Mouse (Mus musculus) heart, embryonic 16.5 days (tissue): ENCODE measurements around the gene Cenpb. TPM values are rescaled to one million over a fixed set of nuclear protein-coding genes. Genes with fewer than 3 reads are reported as not detected.

Source experiments
- ATAC-seq: fragments of 200-750 bp; cut with Nextera tagmentation; replicated peaks from 2 replicates; pipeline ENCODE4 v1.8.0; 2017; ENCODE audit warnings: moderate number of reproducible peaks; ENCODE audit not compliant: insufficient read depth, low FRiP score; ENCODE audit errors: extremely low read depth
- H3K27ac ChIP-seq: fragments of 300-500 bp; sonication (generic); 2 replicates; pipeline ENCODE4 v1.5.1; 2014; ENCODE audit warnings: mild to moderate bottlenecking, low read length, control low read depth, moderate library complexity
- H3K27me3 ChIP-seq: fragments of 300-500 bp; sonication (generic); 2 replicates; pipeline ENCODE4 v1.6.1; 2014; ENCODE audit warnings: low read length, mixed read lengths; ENCODE audit not compliant: control insufficient read depth, insufficient read depth
- H3K36me3 ChIP-seq: fragments of 300-500 bp; sonication (generic); 2 replicates; pipeline ENCODE4 v1.6.1; 2014; ENCODE audit not compliant: control insufficient read depth, insufficient read depth
- H3K4me1 ChIP-seq: fragments of 300-500 bp; sonication (generic); 2 replicates; pipeline ENCODE4 v1.6.1; 2014; ENCODE audit warnings: low read length, mixed read lengths; ENCODE audit not compliant: control insufficient read depth, insufficient read depth
- H3K4me2 ChIP-seq: fragments of 300-500 bp; sonication (generic); 2 replicates; pipeline ENCODE4 v1.6.1; 2014; ENCODE audit warnings: low read depth, mild to moderate bottlenecking, control low read depth, low read length
- H3K4me3 ChIP-seq: fragments of 300-500 bp; sonication (generic); 2 replicates; pipeline ENCODE4 v1.5.1; 2014; ENCODE audit warnings: mild to moderate bottlenecking, control low read depth, low read length
- H3K9ac ChIP-seq: fragments of 300-500 bp; sonication (generic); 2 replicates; pipeline ENCODE4 v1.6.1; 2014; ENCODE audit warnings: low read length, control low read depth
- H3K9me3 ChIP-seq: fragments of 300-500 bp; sonication (generic); replicated peaks from 2 replicates; pipeline ENCODE4 v1.6.1; 2016; ENCODE audit warnings: low read length; ENCODE audit not compliant: control insufficient read depth
- WGBS: fragments of 180-500 bp; shearing (Covaris S2); extraction: QIAGEN DNeasy Blood & Tissue Kit; methylation state at CpG from one replicate; pipeline ENCODE4 v1.1.7; 2014; 5-methylcytosine and 5-hydroxymethylcytosine counted together
- polyA plus RNA-seq: library from polyadenylated mRNA; unstranded; fragments of >200 nt; fragmentation: Nextera tagmentation; extraction: Ambion mirVana; gene quantifications from 2 replicates; pipeline ENCODE4 v1.2.1, GENCODE M21; 2015

Cenpb gene
- polyA plus RNA-seq, 1 experiment from 2014 or later: 7.4 TPM

DNA sequence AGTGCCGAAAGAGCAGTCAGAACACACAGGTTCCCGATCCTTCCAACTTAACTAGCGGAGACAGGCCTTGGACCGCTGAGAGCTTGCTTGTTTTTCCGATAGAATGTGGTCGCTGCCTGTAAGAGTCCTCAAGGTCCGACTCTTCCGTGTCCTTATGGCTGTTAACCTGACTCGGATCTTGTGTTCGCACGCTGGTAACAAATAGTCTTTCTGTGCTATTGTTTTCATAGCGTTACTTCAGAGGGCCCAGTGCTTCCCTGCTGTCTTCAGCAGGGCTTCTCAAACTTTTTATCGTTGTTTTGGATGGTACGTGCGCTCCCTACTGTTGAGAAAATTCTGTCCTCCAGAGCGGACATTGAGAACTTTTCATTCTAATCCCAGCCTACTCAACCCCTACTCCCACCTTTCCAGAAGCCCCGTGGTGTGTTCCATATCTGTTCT, 19.2 kb downstream of the Cenpb start:
- no peaks in the 10 kb centered on the region; the same call in 1 of the 2 replicates for H3K27me3 ChIP-seq
- peak overlapping the region; percentile 94 for H3K4me3 ChIP-seq
- peaks cover 2% of the 10 kb centered on the region; the same call in 1 of the 2 replicates for H3K9me3 ChIP-seq
- WGBS: 1% methylated on average over 17 of the region's 17 CpGs
- peaks cover 10% of the 10 kb centered on the region for H3K4me1 ChIP-seq
- H3K27ac ChIP-seq: peak overlapping the region; percentile 95
- H3K9ac ChIP-seq: peak overlapping the region; percentile 84
- peak; percentile 8; the same call in 1 of the 2 replicates for ATAC-seq
- H3K4me2 ChIP-seq: peak overlapping the region; percentile 97
- no peaks in the 10 kb centered on the region for H3K36me3 ChIP-seq

DNA sequence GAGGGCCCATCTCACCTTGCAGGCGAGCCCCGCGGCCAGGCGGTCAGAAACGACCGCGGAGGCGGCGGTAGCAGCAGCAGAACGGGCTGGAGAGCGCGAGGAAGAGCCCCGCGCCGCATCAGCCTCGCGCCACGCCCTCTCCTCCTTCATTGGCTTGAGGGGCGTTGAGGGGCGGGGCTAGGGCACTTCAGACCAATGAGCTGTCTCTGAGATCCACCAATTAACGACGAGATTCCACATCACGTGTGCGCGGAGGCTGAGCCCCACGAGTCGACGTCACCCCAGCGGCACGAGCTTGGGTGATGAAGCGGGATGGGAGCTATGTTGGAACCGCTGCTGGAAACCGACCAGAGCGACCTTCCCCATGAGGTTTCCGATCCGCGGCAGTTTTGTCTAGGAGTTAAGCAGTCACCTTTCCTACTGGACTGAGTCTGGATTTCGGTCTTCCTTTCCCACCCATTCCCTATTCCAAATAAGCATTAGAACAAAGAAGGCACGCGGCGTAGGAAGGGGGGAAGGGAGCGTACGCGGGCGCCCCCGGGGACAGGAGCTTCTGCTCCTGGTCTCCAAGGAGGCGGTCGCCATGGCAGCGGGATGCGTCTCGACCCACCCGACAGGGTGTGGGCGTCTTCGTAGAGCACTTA, 19.8 kb downstream of the Cenpb start, which contains the start of gene 1700037H04Rik:
Gene 1700037H04Rik, minus strand, starts transcription at position 144 of the 644 bp plus-strand sequence.
- Histone ChIP-seq H3K4me2 (peak within 1 kb of the TSS; percentile 97), H3K4me1 (peaks cover 10% of the 10 kb centered on the region), H3K27ac (peak within 1 kb of the TSS; percentile 95), H3K36me3 (no peaks in the 10 kb centered on the region), H3K9me3 (peaks cover 2% of the 10 kb centered on the region; the same call in 1 of the 2 replicates), H3K27me3 (no peaks in the 10 kb centered on the region), H3K9ac (peak within 1 kb of the TSS; percentile 86), H3K4me3 (peak within 1 kb of the TSS; percentile 94)
- WGBS: under 1% methylated on average over 54 of the region's 54 CpGs
- peak; percentile 98 for ATAC-seq

DNA sequence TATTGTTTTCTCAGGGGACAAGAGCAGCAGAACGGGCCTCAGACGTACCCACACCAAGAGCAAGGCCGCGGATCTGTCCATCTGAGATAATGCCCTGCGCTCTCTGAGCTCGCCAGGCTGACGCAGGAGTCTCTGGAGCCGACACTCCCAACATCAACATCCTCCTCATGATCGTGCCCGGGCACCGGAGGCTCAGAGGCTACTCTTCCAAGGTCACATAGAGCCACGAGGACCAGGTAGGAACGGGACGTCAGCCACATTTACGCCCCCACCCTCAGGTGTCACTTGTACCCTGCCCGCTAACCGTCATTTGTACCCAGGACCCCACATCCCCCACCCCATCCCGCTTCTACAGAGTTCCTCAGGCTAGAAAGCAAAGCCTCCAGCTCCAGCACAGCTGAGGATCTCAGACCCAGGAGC, 20.4 kb downstream of the Cenpb start:
- peak overlapping the region; percentile 86 for H3K9ac ChIP-seq
- H3K27me3 ChIP-seq: no peaks in the 10 kb centered on the region
- no peaks in the 10 kb centered on the region for H3K36me3 ChIP-seq
- WGBS: under 1% methylated on average over 18 of the region's 18 CpGs
- peak; percentile 26 for ATAC-seq
- peak overlapping the region; percentile 79 for H3K27ac ChIP-seq
- peak overlapping the region; percentile 97 for H3K4me2 ChIP-seq
- H3K9me3 ChIP-seq: no peaks in the 10 kb centered on the region; the same call in 1 of the 2 replicates
- peaks cover 10% of the 10 kb centered on the region for H3K4me1 ChIP-seq
- H3K4me3 ChIP-seq: peak overlapping the region; percentile 94

DNA sequence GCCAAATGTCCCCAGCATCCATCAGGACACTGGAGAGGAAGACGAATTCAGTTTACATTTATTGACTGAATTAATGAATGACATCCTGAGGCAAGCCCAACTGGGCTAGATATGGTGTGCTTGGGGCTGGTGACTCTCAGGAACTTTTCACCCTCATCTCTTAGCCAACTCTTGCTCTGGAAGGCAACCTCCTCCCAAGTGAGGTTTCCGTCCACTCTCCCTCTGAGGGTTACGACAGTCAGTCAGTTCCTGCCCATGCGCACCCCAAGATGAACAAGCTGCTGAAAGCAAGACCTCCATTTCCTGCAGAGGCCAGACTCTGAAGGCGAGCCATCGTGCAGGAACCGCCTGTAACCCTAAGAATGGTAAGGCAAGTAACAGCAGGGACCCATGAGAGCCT, 22.9 kb downstream of the Cenpb start:
- WGBS: 91% methylated on average over 7 of the region's 7 CpGs
- ATAC-seq: no peak
- H3K4me2 ChIP-seq: no peak overlapping the region

DNA sequence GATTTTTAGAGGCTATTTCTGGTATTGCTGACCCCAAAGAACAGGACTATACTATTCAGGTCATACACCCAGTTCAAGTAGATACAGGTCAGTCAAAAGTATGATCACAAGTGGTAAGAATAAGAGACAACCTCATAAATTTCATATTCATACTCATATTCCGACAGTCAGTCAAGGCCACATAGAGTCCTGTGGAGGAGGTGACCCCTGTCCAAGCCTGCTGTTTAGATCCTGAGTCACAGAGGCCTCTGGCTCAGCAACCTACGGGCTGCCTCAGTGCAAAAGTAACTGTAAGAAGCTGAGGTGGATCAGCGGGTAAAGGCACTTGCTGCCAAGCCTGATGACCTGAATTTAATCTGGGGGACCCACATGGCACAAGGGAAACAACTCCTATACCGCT, 25.8 kb downstream of the Cenpb start:
- peaks cover 23% of the 10 kb centered on the region for H3K36me3 ChIP-seq
- ATAC-seq: no peak
- H3K27ac ChIP-seq: no peak overlapping the region
- no peak overlapping the region for H3K4me2 ChIP-seq
- H3K9me3 ChIP-seq: no peaks in the 10 kb centered on the region
- H3K4me3 ChIP-seq: no peak overlapping the region
- H3K27me3 ChIP-seq: no peaks in the 10 kb centered on the region
- no peak overlapping the region for H3K9ac ChIP-seq
- peaks cover 8% of the 10 kb centered on the region for H3K4me1 ChIP-seq
- WGBS: 86% methylated on average over 4 of the region's 4 CpGs

More for the DNA sequence above, 22.9 kb downstream of the Cenpb start:
- Histone ChIP-seq H3K27ac (no peak overlapping the region), H3K9me3 (no peaks in the 10 kb centered on the region), H3K4me3 (no peak overlapping the region), H3K27me3 (no peaks in the 10 kb centered on the region), H3K36me3 (peaks cover 9% of the 10 kb centered on the region; the same call in 1 of the 2 replicates), H3K9ac (no peak overlapping the region), H3K4me1 (peaks cover 10% of the 10 kb centered on the region)

DNA sequence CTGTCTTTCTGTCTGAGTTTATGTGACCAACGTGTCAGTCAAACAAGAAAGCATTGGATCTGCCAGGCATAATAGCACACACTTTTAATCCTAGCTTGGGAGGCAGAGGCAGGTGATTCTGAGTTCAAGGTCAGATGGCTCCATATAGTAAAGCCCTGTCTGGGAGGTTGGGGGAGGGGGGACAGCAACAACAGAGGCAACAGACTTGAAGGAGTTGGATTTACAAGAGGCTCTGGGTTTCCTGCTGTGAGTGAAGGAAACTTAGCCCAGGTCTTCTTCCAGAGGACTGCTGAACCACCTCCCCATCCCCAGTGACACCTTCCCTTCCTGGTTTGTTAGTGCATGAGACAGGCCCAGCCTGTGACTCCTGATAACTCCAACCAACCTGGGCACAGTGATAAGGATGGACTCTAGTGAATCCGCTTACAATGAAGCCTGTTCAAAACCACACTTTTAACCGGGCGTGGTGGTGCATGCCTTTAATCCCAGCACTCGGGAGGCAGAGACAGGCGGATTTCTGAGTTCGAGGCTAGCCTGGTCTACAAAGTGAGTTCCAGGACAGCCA, 27.6 kb downstream of the Cenpb start:
- Histone ChIP-seq H3K9me3 (no peaks in the 10 kb centered on the region), H3K36me3 (peaks cover 30% of the 10 kb centered on the region), H3K4me1 (peaks cover 5% of the 10 kb centered on the region; the same call in 1 of the 2 replicates), H3K27me3 (no peaks in the 10 kb centered on the region), H3K4me3 (no peak overlapping the region), H3K4me2 (no peak overlapping the region), H3K27ac (no peak overlapping the region), H3K9ac (no peak overlapping the region)
- WGBS: 85% methylated on average over 7 of the region's 7 CpGs
- no peak for ATAC-seq

DNA sequence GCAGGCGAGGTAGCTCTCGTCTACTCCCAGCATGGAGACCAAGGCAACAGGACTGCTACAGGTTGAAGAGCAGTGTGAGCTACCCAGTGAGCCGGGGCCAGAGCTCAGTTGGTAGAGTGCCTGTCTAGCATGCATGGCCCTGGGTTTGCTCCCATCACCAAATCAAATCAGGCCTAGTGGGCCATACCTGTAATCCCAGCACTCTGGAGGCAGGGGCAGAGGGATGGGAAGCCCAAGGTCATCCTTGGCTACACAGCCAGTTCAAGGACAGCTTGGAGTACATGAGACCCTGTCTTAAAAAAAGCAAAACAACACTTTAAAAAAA, 30.7 kb downstream of the Cenpb start:
- Histone ChIP-seq H3K27me3 (no peaks in the 10 kb centered on the region), H3K27ac (no peak overlapping the region), H3K4me3 (no peak overlapping the region), H3K4me2 (no peak overlapping the region), H3K9ac (no peak overlapping the region), H3K4me1 (no peaks in the 10 kb centered on the region), H3K36me3 (peaks cover 48% of the 10 kb centered on the region), H3K9me3 (no peaks in the 10 kb centered on the region)
- WGBS: 85% methylated on average over 3 of the region's 3 CpGs
- ATAC-seq: no peak

DNA sequence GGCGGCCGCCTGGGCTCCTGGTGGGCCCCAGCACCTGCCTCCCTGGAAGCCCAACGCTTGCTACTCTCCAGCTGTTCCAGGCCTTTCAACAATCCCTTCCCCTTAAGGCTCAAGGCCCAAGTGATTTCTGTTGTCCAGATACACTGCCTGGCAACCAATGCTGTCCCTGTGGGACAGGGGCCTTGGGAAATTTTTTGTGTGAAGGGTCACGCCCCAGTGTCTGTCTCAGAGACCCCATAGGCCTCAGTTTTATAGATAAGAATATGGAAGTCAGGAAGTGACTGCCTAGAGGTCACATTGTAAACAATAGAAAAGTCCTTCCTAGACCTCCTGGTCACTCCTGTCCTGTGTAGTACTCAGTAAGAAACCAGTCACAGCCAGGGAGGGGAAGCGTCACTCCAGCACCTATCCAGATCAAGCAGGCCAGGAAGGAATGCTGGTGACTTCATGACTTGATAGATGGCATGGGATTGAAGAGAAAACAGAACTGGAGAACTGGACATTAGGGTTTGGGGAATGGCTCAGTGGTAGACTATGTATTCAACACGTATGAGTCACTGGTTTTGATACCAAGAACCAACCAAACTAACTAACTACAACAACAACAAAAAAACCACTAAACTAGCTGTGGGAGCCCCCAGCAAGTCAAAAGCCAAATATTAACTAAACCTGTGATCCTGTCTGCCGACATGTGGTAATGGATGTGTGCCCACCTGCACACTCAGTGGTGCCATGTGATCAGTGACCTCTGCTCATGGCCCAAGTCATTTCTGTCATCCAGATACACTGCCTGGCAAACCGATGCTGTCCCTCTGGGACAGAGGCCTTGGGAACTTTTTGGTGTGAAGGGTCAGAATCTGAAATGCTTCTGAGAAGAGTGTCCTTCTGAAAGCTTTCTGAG, 31.3 kb downstream of the Cenpb start:
- WGBS: 69% methylated on average over 8 of the region's 8 CpGs
- H3K27ac ChIP-seq: no peak overlapping the region; the same call in 1 of the 2 replicates
- no peak overlapping the region for H3K4me3 ChIP-seq
- no peaks in the 10 kb centered on the region for H3K4me1 ChIP-seq
- H3K27me3 ChIP-seq: no peaks in the 10 kb centered on the region
- no peak; the same call in 1 of the 2 replicates for ATAC-seq
- no peak overlapping the region for H3K4me2 ChIP-seq
- H3K36me3 ChIP-seq: peaks cover 50% of the 10 kb centered on the region
- no peaks in the 10 kb centered on the region for H3K9me3 ChIP-seq
- no peak overlapping the region for H3K9ac ChIP-seq
